Mouse (Mus musculus) forebrain, embryonic 10.5 days (tissue): ENCODE measurements around the gene Chd3. TPM values are rescaled to one million over a fixed set of nuclear protein-coding genes. Genes with fewer than 3 reads are reported as not detected.

Experiments
- DNase-seq: peaks from one replicate; pipeline ENCODE4 v3.0.0-alpha.2; 2017; ENCODE audit warnings: low spot score; ENCODE audit errors: extremely low spot score
- H3K27ac ChIP-seq: fragments of 300-500 bp; sonication (generic); 2 replicates; pipeline ENCODE4 v1.5.1; 2016; ENCODE audit warnings: mild to moderate bottlenecking
- H3K27me3 ChIP-seq: fragments of 300-500 bp; sonication (generic); 2 replicates; pipeline ENCODE4 v1.6.1; 2016; ENCODE audit warnings: mild to moderate bottlenecking; ENCODE audit not compliant: poor library complexity, severe bottlenecking
- H3K36me3 ChIP-seq: fragments of 300-500 bp; sonication (generic); replicated peaks from 2 replicates; pipeline ENCODE4 v1.6.1; 2016; ENCODE audit warnings: mild to moderate bottlenecking, moderate library complexity
- H3K4me1 ChIP-seq: fragments of 300-500 bp; sonication (generic); 2 replicates; pipeline ENCODE4 v1.6.1; 2016
- H3K4me3 ChIP-seq: fragments of 300-500 bp; sonication (generic); 2 replicates; pipeline ENCODE4 v1.5.1; 2016; ENCODE audit warnings: mild to moderate bottlenecking, moderate library complexity
- H3K9me3 ChIP-seq: fragments of 300-500 bp; sonication (generic); 2 replicates; pipeline ENCODE4 v1.6.1; 2016; ENCODE audit warnings: mild to moderate bottlenecking, moderate library complexity
- WGBS: fragments of 180-500 bp; shearing (Covaris S2); methylation state at CpG from one replicate; pipeline ENCODE4 v1.1.7; 2016; 5-methylcytosine and 5-hydroxymethylcytosine counted together
- polyA plus RNA-seq: library from polyadenylated mRNA; unstranded; fragments of >200 nt; fragmentation: Nextera tagmentation; extraction: Ambion mirVana; gene quantifications from 2 replicates; pipeline ENCODE4 v1.2.1, GENCODE M21; 2016

Gene Chd3
- polyA plus RNA-seq = 40.7 and 44.9 TPM in 2 replicates

DNA sequence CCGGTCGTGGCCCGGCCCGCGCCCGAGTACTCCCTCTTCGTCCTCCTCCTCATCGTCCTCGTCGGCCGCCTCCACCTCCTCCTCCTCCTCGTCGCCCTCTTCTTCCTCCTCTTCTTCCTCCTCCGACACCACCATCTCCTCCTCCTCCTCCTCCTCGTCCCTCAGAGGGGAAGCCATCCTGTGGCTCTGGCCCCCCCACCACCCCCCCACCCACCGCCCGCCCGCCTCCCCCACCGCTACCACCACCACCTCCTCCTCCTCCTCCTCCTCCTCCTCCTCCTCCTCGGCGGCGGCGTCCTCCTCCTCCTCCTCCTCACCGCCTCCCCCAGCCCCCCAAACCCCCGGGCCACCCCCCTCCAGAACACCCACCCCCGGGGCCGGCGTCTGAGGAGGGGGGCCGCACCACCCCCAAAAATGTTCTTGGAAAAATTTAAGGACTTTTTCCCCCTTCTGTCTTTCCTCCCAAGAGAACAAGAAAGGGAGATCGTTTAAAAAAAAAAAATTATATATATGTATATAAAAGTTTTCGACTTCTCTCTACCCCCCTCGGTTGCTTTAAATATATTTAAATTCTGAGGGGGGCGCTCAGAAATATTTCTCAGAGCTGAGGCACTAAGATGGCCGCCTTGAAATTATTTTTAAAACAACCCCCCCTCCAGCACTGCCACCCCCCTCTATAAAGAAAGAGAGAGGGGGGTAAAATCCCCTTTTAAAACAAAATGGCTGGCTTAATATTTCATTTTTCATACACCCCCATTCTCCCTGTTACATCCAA lies at the start of gene Chd3:
Gene Chd3, minus strand, starts transcription at position 192 of the 775 bp plus-strand sequence.
- Histone ChIP-seq H3K4me1 (peaks cover 78% of the 10 kb centered on the region), H3K27me3 (no peaks in the 10 kb centered on the region), H3K27ac (peak within 1 kb of the TSS; percentile 100), H3K9me3 (no peaks in the 10 kb centered on the region), H3K36me3 (peaks cover 24% of the 10 kb centered on the region), H3K4me3 (peak within 1 kb of the TSS; percentile 97)
- DNase-seq = peak; percentile 50
- 6% methylated on average over 14 of the region's 34 CpGs for WGBS

DNA sequence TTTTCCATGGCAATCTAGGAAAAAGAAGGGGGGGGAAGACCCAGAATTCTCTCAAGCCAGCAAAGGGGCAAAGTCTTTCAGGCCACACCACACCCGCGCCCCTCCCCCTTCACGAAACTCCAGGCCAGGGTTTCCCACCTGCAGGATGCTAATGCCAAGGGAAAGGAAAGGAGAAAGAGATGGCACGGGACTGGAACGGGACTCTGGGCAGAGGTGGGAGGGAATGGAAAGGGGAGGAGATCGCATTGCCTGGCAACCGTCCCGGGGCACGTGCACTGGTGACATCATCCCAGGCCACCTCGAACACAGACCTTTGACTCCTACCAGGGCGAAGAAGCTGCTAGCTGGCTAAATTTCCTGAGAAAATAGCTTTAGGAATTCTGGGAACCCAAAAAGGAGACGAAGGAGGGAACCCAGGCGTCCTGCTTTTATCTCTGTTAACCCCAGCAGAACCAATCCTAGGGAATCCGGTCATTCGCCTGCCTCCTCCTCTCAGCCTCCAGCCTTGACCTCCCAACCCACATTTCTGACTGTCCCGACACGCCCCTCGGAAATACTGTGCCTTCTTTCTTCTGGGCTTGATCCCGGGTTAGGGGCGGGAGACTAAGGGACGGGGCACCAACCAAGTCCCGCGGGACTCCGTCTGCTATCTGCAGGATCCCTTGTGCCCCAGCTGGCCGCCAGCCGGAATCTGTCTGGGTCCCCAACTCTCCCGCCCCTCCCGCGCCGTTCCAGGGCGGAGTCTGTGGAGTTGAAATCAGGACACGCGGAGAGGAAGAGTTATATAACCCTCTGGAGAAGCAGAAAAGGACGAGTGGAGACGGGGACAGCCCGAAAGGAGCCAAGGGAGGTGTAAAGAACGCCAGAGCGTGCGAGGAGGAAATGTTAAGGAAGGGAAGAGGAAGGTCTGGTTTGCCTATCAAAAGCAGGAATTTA lies 48.5 kb upstream of the Chd3 start:
- Histone ChIP-seq H3K9me3 (no peaks in the 10 kb centered on the region), H3K27me3 (peaks cover 27% of the 10 kb centered on the region), H3K4me1 (peaks cover 92% of the 10 kb centered on the region), H3K4me3 (peak overlapping the region; percentile 79), H3K27ac (peak overlapping the region; percentile 99), H3K36me3 (peaks cover 14% of the 10 kb centered on the region)
- WGBS = under 1% methylated on average over 39 of the region's 39 CpGs
- DNase-seq = peak; percentile 97

DNA sequence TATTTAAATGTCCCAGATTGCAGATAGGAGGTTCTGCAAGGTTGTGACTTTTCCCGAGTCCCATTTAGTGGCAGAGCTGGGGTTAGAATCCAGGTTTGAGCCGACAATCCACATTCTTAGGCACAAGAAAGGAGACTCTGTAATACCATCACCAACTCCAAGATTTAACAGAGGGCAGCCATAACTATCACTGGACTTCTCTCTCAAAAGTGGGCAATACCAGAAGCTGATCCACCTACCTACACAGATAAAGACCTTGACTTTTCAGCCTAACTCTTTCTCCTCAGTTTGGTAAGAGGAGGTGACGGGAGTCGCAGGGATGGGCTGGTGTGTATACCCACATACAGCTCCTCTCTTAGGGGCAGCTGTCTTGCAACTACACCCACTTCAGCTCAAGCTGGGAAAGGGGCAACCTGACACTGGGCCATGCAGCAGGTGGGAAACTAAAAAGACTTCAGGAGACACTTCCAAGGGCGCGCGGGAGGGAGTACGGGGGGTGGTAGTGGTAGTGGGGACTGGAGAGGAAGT lies 47.8 kb upstream of the Chd3 start:
- peaks cover 20% of the 10 kb centered on the region for H3K27me3 ChIP-seq
- WGBS = 3% methylated on average over 8 of the region's 8 CpGs
- H3K27ac ChIP-seq = peak overlapping the region; percentile 99
- H3K36me3 ChIP-seq = peaks cover 21% of the 10 kb centered on the region
- H3K4me1 ChIP-seq = peaks cover 99% of the 10 kb centered on the region
- H3K9me3 ChIP-seq = no peaks in the 10 kb centered on the region
- peak overlapping the region; percentile 79 for H3K4me3 ChIP-seq
- DNase-seq = no peak

DNA sequence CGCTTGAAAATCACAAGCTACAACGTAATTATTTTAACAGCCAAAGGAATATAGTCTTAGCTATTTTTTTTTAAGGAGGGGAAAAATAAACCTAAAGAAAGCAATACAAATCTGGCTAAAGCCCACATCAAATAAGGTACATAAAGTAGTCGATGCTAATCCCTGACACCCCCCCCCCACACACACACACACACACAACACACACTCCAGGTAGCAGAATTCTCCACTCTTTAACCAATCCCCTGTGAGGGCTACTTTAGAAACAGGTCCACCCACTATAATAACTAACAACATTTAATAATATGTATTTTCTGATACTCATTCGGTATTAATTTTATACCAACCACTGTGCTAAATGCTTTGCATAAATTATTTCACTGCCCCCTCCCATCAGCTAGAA lies 47.3 kb upstream of the Chd3 start:
- H3K9me3 ChIP-seq = no peaks in the 10 kb centered on the region
- H3K27me3 ChIP-seq = peaks cover 15% of the 10 kb centered on the region
- peak overlapping the region; percentile 99 for H3K27ac ChIP-seq
- peak overlapping the region; percentile 79 for H3K4me3 ChIP-seq
- WGBS = 0% methylated on average over 4 of the region's 4 CpGs
- H3K36me3 ChIP-seq = peaks cover 25% of the 10 kb centered on the region
- DNase-seq = no peak
- H3K4me1 ChIP-seq = peaks cover 100% of the 10 kb centered on the region

DNA sequence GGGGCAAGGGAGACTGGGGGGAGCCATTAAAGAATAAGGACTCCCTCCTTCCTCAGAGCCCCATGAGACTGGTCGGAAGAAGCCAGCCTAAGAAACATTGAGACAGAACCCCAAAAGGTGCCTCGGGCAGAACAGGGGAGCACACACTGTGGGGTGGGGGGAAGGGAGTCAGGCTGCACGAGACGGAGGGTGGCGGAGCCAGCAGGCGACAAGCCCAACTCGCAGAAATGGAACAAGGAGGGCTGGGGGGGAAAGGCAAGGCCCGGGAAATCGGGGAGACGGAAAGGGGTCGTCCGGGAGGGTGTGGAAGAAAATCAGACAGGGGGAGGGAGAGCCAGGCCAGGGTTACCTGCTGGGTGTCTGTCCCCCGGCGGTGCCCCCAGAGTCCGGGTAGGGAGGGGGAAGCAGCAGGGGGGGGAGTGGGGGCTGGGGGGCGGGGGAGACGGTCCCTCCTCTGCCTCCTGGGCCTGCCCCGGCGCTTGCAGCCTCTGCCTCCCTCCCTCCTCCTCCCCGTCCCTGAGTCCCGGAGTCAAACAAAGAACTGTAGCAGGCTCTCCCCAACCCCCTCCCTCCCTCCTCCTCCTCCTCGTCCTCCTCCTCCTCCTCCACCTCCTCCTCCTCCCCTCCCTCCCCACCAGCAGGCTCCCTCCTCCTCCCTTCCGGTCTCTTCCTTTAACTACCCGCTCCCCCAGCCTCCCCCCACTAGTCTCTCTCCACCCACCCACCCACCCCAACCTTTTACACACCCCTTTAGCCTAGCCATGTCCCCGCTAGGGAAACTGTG lies 46.7 kb upstream of the Chd3 start:
- H3K27ac ChIP-seq = peak overlapping the region; percentile 99
- H3K4me1 ChIP-seq = peaks cover 100% of the 10 kb centered on the region
- no peaks in the 10 kb centered on the region for H3K9me3 ChIP-seq
- H3K36me3 ChIP-seq = peaks cover 28% of the 10 kb centered on the region
- DNase-seq = peak; percentile 88
- H3K4me3 ChIP-seq = peak overlapping the region; percentile 79
- under 1% methylated on average over 16 of the region's 25 CpGs for WGBS
- H3K27me3 ChIP-seq = peaks cover 9% of the 10 kb centered on the region

DNA sequence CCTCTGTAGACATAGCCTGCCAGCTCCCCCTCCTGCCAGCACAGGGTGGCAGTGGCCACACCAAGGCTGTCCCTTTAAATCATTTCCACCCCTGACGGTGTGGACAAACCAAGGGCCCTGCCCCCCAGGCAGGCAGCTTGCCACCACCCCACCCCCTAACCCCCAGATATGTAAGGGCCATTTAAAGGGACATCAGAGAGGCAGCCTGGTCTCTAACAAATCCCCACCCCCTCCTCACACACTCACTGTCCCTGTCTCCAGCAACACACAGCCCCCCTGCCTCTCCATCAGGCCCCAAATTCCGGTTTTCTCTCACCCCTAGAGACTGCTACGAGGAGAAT lies 46.1 kb upstream of the Chd3 start:
- H3K27ac ChIP-seq = peak overlapping the region; percentile 99
- H3K4me1 ChIP-seq = peaks cover 100% of the 10 kb centered on the region
- H3K9me3 ChIP-seq = no peaks in the 10 kb centered on the region
- 0 out of 2 replicates have a peak, but pooled peaks cover 3% of the 10 kb centered on the region for H3K27me3 ChIP-seq
- 0% methylated on average over 3 of the region's 3 CpGs for WGBS
- peak; percentile 55 for DNase-seq
- peak overlapping the region; percentile 79 for H3K4me3 ChIP-seq
- H3K36me3 ChIP-seq = peaks cover 28% of the 10 kb centered on the region

DNA sequence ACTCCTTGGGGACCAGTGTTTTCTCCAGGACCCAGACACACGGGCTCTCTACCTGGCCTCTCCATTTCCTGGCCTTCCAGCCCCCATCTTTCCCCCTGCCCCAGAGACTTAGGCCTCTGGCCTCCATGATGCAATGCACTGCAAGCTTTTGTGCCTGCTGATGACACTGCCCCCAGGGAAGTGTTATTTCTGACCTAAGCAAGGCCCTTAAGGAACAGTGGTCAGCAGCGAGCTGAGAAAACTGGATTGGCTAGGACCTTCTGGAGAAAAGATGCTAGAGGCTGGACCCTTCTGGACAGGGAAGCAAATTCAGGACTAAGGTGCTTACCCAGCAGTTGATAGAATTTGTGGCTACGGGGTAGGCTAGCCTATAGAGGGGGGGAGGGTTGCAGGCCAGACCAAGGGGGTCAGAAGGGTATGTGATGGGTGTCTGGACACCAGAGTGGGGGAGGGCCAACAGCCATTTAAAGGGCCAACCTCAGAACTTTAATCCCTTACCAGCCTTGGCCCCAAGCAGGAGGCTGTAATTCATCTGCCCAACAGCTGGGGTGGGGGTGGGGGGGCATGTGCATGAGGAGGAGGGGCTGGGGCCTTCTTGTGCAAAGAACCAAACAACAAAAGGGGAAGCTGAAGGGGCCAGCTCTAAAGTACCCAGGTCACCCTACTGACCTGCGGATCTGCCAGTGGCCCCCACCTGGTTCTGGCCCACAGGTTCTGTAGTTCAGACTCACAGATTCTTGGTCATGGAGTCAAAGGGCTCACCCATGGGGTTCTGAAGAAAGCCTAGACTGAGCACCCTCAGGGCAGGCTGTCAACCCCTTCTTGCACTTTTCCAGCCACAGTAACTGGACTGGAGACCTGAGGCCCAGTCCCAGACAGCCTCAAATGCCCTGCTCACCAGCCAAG lies 45.5 kb upstream of the Chd3 start:
- no peaks in the 10 kb centered on the region for H3K27me3 ChIP-seq
- peak; percentile 39 for DNase-seq
- peaks cover 28% of the 10 kb centered on the region for H3K36me3 ChIP-seq
- peak overlapping the region; percentile 99 for H3K27ac ChIP-seq
- H3K4me1 ChIP-seq = peaks cover 100% of the 10 kb centered on the region
- peak overlapping the region; percentile 79 for H3K4me3 ChIP-seq
- no peaks in the 10 kb centered on the region for H3K9me3 ChIP-seq
- WGBS = 11% methylated on average over 4 of the region's 4 CpGs

DNA sequence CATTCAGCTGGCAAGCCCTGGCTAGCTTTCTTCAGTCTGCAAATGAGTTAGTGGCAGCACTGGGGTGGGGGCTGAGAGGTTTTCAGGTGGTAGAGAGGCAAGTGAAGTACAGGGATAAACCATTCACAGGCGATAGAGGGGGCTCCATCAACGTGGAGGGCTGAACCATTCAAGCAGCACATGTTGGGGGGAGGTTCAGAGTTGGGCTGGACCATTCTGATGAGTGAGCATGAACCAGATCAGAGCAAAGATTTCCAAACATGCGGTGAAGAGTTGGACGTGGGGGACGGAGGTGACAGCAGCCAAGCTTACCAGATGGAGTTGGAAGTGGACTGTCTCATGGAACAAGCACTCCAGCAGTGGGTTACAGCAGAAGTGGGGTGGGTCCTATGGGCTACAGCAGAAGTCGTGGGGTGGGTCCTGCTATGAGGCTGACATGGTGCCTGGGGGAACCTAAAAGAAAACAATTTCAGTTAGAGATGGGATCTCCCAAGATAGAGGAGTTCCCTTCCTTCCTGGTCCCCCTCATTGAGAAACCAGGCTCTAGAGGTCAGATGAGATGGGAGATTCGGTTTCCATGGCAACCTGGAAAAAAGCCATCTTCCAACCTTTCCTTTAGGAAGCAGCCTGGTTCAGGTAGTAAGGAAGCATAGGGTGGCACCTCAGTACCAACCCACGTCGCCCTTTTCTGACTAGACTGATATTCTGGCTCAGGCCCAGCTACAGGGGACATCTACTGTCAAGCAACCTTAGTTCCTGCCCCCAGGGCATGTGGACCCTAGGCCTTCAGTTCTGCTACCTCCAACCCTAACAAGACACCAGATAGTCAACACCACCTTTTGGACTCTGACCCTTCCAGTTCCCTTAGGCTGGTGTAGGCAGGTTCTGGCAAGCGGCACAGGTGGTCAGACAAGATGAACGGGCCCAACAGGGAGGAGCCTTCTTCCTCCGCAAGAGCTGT lies 44.3 kb upstream of the Chd3 start, which contains the start of gene Kdm6b:
Gene Kdm6b, minus strand, starts transcription at position 455 of the 961 bp plus-strand sequence.
- DNase-seq = peak; percentile 50
- WGBS = 51% methylated on average over 12 of the region's 12 CpGs
- Histone ChIP-seq H3K27ac (peak within 1 kb of the TSS; percentile 99), H3K9me3 (no peaks in the 10 kb centered on the region), H3K4me3 (peak within 1 kb of the TSS; percentile 79), H3K36me3 (peaks cover 28% of the 10 kb centered on the region), H3K27me3 (no peaks in the 10 kb centered on the region), H3K4me1 (peaks cover 99% of the 10 kb centered on the region)

DNA sequence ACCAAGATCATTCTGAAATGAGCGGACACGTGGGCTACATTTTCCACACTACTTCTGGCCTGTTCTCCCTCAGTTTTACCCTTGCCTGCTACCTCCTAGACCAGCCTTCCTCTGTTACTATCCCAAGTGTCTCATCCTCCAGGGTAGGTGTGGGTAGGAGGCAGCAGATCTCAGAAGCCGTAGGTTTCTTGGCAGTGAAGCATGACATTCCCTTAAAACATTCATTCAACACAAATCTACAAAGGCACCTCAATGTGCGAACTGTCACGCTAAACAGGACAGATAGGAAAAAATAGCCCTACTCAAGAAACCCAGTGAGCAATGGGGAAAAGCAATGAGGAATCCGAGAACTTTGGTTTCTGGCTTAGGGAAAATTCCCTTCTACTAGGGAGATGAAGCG lies 43.3 kb upstream of the Chd3 start:
- 74% methylated on average over 7 of the region's 7 CpGs for WGBS
- no peaks in the 10 kb centered on the region for H3K27me3 ChIP-seq
- H3K9me3 ChIP-seq = no peaks in the 10 kb centered on the region
- H3K4me1 ChIP-seq = peaks cover 99% of the 10 kb centered on the region
- DNase-seq = no peak
- H3K4me3 ChIP-seq = peak overlapping the region; percentile 79
- peak overlapping the region; percentile 99 for H3K27ac ChIP-seq
- H3K36me3 ChIP-seq = peaks cover 36% of the 10 kb centered on the region

DNA sequence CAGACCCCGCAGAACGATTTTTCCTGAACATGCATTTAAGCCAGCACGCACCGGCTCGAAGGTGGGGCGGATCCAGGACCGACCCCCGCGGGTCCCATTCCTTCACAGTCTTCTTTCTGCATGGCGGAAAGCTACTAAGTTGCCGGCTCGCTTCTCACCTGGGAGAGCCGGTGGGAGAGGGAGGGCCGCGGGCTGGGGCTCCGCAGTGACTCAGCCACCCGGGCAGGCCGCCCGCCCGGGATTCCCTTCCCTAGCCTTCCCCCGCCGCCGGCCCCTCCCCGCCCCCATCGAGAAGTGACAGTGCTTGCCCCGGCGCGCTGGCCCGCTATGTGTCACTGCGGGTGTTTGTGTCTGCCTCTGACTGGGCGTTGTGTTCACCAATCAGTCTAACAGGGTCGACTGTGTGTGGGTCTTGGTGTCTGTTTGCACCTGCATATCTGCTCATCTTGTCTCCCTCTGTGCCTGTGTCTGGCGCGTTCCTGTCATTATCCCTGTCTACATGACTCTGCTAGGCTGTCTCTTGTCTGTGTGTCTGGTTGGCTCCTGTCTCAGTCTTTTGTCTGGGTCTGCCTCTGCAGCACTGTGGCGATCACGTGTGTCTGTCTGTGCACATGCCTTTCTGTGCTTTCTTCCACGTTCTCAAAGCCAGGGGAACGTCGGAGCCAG lies 42.5 kb upstream of the Chd3 start:
- no peaks in the 10 kb centered on the region for H3K9me3 ChIP-seq
- peak overlapping the region; percentile 79 for H3K4me3 ChIP-seq
- H3K27me3 ChIP-seq = no peaks in the 10 kb centered on the region
- WGBS = under 1% methylated on average over 39 of the region's 39 CpGs
- DNase-seq = peak; percentile 68
- H3K4me1 ChIP-seq = peaks cover 99% of the 10 kb centered on the region
- H3K27ac ChIP-seq = peak overlapping the region; percentile 99
- peaks cover 44% of the 10 kb centered on the region for H3K36me3 ChIP-seq
